Mouse (Mus musculus): ENCODE measurements around the gene Prdm12.
"Not testable (repeated sequence)": the region's sequence is repeated elsewhere in the genome, so short reads cannot be mapped to it uniquely, and the experiment has no call there.

Gene Prdm12

DNA sequence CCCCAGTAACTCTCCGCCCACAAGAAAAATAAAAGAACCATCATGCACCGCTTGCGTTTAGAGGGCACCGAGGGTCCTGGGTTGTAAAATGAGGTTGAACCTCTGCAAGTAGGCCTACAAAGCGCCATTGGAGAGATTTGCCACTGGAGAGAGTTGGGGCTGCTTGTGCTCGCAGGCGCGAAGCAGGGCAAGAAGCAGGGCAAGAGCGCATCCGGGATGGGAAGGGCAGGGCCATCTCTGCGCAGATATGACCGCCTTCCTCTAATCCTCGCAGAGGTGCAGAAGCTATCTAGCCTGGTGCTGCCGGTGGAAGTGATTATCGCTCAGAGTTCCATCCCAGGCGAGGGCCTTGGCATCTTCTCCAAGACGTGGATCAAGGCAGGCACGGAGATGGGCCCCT, 2.1 kb downstream of the Prdm12 start:
- no peak for DNase-seq (ENCODE audit: low spot score)

DNA sequence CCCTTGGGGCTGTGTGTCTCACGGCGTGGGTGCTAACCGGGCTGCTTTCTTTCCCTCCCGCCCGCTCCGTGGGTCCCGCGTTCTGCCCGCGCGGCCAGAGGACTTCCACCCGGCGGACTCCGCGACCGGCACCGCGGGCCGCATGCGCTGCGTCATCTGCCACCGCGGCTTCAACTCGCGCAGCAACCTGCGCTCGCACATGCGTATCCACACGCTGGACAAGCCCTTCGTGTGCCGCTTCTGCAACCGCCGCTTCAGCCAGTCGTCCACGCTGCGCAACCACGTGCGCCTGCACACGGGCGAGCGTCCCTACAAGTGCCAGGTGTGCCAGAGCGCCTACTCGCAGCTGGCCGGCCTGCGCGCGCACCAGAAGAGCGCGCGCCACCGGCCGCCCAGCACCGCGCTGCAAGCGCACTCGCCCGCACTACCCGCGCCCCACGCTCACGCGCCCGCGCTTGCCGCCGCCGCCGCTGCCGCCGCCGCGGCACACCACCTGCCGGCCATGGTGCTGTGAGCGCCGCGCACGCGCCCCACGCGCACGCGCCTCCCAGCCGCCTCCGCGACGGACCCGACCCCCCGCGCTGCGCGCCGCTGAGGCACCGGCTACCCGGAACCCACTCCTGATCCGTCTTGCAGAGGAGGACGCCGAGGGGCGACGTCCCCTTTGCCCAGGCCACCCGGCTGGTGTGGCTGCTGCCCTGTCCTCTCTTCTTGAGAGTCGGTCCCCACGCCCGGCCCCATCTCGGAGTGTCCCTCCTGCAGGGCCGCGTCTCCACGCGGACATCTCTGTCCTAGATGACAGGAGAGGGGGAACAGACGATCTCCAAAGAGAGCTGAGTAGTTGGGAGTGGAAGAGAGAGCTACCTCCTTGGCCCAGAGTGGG, 14.4 kb downstream of the Prdm12 start:
- DNase-seq (ENCODE audit: low spot score) = peak; percentile 21

DNA sequence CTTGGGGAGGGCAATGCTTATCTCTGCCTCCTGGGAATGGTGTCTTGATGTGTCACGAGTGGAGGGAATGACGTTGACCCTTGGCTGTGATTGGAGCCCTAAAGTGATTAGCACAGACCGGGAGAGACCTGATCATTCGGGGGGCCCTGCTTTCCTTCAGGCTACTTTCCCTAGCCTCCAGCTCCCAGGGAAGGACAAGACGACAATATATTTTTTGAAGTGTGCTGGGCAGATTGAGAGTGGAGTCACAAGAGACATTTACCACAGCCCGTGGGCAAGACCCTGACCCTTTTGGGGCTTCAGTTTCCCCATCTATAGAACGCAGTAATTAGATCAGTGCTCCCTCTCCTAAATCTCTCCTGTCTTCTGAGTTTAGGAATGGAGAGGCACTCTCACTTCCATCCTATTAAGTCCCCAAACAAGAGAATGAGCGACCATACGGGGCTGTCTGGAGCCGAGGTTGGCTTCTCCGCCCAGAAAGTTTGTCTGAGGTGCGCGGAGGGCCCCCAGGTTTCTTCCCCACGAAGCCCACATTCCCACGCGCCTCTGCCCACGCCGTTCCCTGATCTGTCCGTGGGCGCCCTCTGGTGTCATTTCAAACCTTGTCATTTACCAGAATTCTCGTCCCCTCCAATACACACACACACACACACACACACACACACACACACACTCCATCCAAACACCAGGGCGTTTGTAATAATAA, 15.2 kb downstream of the Prdm12 start:
- DNase-seq (ENCODE audit: low spot score) = no peak

- DNase-seq (ENCODE audit: low spot score) = no peak
Measured at GRCm38 (mm10) chr2:31656374-31656773, 16.5 kb downstream of the Prdm12 start.

DNA sequence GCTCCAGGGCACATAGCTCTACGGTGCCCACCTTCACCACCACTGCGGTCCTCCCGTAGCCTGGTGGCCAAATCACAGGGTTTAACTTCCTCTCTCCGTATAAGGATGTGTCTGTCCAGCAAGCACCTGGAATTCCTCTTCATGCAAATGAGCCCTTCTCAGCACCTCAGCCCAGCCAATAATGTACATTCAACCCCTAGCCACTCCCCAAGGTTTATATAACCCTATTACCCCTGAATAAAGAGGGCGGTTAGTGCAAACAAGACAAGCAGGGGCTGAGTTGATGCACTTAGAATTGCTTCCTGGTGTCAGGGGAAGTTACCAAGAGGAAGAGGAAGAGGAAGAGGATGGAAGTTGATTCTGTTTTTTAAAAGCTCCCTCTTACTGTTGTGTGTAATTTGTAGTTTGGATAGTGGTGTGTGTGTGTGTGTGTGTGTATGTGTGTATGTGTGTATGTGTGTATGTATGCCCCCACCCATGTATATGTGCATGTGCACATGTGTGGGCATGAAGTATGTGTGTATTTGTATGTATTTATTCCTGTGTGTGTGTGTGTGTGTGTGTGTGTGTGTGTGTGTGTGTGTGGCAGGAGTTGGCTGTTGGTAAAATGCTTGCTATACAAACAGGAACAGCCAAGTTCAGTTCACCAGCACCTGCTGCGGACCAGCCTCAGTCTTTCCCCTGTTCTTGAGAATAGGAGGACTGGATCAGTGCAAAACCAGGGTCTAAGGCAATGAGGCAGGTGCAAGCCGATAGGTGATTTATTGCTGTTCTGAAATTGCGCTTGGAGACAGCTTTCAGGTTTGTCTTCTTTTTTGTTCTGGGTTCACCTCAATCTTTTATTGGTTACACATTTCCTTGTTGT, 23.3 kb downstream of the Prdm12 start:
- no peak for DNase-seq (ENCODE audit: low spot score)

DNA sequence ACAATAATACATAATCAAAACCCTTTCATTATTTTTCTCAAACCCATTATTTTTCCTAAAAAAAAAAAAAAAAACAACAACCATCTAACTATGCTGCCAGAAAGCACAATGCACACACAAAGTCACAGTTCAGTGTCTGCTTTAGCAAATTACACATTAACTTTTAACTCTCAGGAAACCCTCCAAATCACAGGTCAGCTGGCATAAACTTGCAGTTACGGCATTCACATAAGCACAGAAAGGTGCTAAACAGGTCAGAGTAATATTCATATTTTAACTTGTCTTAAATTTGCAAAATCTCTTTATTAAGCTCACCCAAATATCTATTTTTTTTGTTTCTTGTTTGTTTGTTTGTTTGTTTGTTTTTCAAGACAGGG, 24.0 kb downstream of the Prdm12 start:
- no peak for DNase-seq (ENCODE audit: low spot score)

GRCm38 (mm10) chr2:31667332-31667731, 27.5 kb downstream of the Prdm12 start:
- DNase-seq (ENCODE audit: low spot score) = no peak

GRCm38 (mm10) chr2:31670551-31671035, 30.8 kb downstream of the Prdm12 start, which contains the start of gene Exosc2:
Exosc2 (plus strand) TSS chr2:31670715.
- peak; percentile 92 for DNase-seq (ENCODE audit: low spot score)

DNA sequence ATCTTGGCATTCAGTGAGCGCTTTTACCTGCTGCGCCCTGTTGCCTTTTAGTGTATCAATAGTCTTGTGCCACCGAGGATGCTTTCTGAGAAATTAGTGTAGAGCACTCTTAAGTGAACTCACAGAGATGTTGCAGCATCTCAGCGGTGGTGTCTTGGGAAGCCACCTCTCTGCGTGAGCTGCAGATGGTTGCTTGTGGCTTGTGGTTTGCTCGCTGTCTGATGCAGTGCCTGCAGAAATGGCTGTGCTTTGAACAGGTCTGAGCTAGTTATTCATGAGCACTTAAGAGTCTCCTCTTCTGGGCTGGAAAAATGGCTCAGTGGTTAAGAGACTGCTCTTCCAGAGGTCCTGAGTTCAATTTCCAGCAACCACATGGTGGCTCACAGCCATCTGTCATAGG, 38.8 kb downstream of the Prdm12 start:
- peak; percentile 24 for DNase-seq (ENCODE audit: low spot score)

DNA sequence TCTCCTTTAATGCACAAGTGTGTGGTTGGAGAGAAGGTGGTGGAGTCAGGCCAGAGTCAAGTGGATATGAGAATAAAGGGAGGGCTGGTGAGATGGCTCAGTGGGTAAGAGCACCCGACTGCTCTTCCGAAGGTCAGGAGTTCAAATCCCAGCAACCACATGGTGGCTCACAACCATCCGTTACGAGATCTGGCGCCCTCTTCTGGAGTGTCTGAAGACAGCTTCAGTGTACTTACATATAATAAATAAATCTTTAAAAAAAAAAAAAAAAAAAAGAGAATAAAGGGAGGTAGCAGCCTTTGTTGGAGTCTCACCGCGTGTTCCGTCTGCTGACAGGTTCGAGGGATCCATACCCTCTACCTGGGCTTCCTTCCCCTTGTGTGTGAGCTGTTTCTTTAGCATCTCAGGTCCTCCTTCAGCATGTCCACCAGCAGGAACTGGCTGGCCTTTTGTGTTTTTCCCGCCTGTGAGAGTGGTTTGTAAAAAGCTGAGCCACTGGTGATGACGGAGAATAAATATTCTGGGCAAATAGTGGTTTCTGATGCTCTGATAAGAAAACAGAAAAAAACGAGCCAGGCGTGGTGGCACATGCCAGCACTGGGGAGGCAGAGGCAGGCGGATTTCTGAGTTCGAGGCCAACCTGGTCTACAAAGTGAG, 41.3 kb downstream of the Prdm12 start:
- DNase-seq (ENCODE audit: low spot score) = not testable (repeated sequence)

DNA sequence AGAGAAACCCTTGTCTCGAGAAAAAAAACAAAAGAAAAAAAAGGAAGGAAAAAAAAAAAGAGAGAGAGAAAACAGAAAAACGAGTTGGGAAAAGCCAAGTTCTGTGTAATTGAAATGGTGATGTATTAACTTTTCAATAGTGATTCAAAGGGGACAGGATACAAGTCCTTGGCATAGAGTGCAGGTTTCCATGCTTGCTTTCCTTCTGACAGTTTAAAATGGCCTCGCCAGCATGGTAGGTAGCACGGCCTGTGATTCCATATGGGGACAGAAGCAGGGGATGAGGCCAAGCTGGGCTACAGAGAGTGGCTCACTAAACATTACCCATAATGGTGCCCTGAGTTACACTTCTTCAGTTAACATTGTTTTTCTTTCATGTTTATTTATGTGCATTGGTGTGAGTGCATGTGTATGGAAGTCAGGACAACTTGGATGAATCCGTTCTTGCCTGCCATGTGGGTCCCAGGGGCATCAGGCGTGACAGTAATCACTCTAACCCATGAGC, 41.9 kb downstream of the Prdm12 start:
- no peak for DNase-seq (ENCODE audit: low spot score)

GRCm38 (mm10) chr2:31683666-31684065, 43.8 kb downstream of the Prdm12 start:
- DNase-seq (ENCODE audit: low spot score) = peak; percentile 53

- DNase-seq (ENCODE audit: low spot score) = peak; percentile 94
Measured at GRCm38 (mm10) chr2:31688074-31688925, 48.5 kb downstream of the Prdm12 start, which contains the start of gene Abl1. Abl1 (plus strand) TSS chr2:31688376.

DNA sequence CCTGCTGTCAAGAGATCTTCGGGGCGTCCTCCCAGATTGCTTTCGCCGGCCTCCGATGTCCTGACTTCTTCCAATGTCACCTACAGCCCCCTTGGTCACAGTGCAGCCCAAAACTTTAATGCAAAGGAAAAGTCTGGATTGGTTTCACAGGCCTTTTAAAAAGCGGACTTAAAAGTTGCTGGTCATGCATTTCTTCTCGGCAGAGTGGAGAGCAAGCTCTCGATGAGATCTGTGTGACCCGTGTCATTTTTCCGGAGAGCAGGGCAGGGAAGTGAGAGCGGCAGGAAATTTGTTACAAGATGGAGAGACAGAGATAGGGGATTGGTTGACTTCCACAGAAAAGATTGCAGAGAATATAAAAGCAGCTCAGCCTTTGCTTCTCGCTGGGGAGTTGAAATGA, 49.2 kb downstream of the Prdm12 start:
- DNase-seq (ENCODE audit: low spot score) = no peak

GRCm38 (mm10) chr2:31690063-31690462, 50.2 kb downstream of the Prdm12 start:
- DNase-seq (ENCODE audit: low spot score) = no peak

GRCm38 (mm10) chr2:31698209-31698608, 58.4 kb downstream of the Prdm12 start:
- no peak for DNase-seq (ENCODE audit: low spot score)

- no peak for DNase-seq (ENCODE audit: low spot score)
Measured at GRCm38 (mm10) chr2:31700545-31701446, 61.0 kb downstream of the Prdm12 start.

GRCm38 (mm10) chr2:31703226-31703625, 63.4 kb downstream of the Prdm12 start:
- no peak for DNase-seq (ENCODE audit: low spot score)

Data from T-cell, adult 2 months (primary cell).